Mouse (Mus musculus): ENCODE measurements around the gene Pcdh8. TPM values are rescaled to one million over a fixed set of nuclear protein-coding genes. Genes with fewer than 3 reads are reported as not detected.

Pcdh8 gene
- polyA plus RNA-seq (2021): 0.50 TPM

DNA sequence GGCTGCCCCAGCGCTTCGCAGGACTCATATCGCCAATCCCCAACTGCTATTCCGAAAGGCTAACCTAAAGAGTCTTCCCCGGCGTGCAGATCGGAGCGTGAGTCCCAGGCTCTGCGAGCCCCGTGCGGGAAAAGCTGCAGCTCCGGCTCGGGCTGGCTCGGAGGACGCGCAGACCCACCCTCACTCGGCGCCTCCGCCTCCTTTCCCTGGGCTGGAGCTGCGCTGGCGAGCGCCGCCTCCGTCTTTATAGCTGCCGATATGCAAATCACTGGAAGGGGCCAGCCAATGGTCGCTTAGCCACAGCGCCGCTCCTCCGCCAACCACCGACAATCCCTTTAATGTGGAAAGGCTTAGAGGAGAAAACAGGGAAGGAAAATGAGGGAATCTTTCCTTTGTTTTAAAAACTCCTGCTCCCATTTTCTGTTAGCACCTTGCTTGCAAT lies at the start of gene Pcdh8:
Pcdh8 (minus strand) TSS at position 219 of the 442 bp plus-strand sequence.
- ChIA-PET CTCF (no interaction called here), POLR2A (interaction anchor here (1.1 to 1.2 kb wide), 2 partner anchors 11 to 58 kb away, joined by 3 read pairs; no protein-coding TSS in a partner anchor)
- in situ Hi-C loops (cut with MboI; ENCODE audit: low pct_unique_long_range_greater_than_20kb): no loop called here
- DNase-seq (ENCODE audit: low read depth, low spot score) (no peak), ATAC-seq (peak; percentile 83)
- TF ChIP-seq CTCF (IDR thresholded peaks at IDR 0.05): no peak
- H3K27me3 ChIP-seq: peaks cover 78% of the 10 kb centered on the region

DNA sequence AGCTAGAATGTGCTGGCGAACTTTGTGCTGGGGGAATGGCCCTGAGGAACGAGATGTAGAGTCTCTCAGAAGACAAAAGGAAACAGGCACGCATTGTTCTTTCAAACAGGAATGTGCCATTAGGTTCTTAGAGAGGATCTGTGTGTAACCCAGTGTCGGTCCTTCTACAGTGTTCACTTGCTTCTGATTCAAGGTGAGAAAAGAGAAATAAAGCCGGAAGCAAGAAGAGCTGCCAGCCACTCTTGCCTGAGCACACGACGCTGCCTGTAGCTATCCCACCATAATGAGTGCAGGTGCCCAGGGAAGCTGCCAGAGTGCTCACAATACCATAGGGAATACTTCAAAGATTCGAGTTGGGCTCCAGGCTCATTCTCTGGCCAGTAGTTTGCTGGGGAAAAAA lies 43.6 kb upstream of the Pcdh8 start:
- no peak for TF ChIP-seq CTCF (IDR thresholded peaks at IDR 0.05)
- ChIA-PET CTCF (interaction anchor here (0.9 to 1.2 kb wide), 2 partner anchors 10 to 14 kb away, joined by 3 to 4 read pairs; no protein-coding TSS in a partner anchor), POLR2A (no interaction called here)
- ATAC-seq (no peak), DNase-seq (ENCODE audit: low read depth, low spot score) (no peak)
- H3K27me3 ChIP-seq: peaks cover 43% of the 10 kb centered on the region
- in situ Hi-C loops (cut with MboI; ENCODE audit: low pct_unique_long_range_greater_than_20kb): no loop called here

DNA sequence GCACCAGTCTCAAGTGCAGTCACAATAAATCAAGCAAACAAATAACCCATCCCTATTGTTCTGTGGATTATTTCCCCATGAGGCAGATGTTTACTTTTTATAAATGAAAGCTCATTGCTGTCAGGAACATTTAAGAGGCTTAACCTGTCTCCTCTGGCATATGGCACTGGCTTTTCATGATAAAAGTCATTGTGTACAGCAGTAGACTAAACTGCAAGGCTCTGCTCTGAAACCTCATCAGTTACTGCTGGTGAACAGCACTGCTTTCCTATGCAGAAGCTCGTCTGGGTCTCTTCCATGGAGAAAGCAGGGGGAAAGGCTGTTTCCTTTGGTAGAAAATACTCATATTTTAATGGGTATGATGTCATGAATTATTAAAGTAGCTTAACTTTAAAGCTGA lies 43.0 kb upstream of the Pcdh8 start:
- no peak for ATAC-seq
- H3K27me3 ChIP-seq: peaks cover 43% of the 10 kb centered on the region
- ChIA-PET CTCF (interaction anchor here (1.2 kb wide), 1 partner anchor 10 kb away, joined by 4 read pairs; no protein-coding TSS in a partner anchor), POLR2A (no interaction called here)
- no peak for DNase-seq (ENCODE audit: low read depth, low spot score)
- in situ Hi-C loops (cut with MboI; ENCODE audit: low pct_unique_long_range_greater_than_20kb): no loop called here
- no peak for TF ChIP-seq CTCF (IDR thresholded peaks at IDR 0.05)

DNA sequence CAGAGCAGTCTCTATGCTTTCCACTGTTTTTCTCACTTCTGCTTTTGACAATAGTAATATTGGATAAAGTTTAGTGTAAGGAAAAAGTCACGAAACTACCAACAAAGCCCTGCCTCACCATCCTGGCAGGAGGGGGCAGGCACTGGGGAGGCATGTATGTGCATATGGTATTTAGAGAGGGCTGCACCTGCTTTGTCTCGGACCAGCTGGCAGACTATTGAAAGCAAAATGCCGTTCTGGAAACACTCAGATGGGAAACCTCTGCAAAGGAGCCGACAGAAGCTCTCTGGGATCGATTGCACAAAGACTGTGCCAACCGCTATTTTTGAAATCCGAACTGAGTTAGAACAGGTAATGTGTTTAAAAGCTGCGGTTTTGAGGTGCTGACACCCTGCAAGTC lies 22.1 kb upstream of the Pcdh8 start:
- in situ Hi-C loops (cut with MboI; ENCODE audit: low pct_unique_long_range_greater_than_20kb): no loop called here
- peaks cover 34% of the 10 kb centered on the region for H3K27me3 ChIP-seq
- TF ChIP-seq CTCF (IDR thresholded peaks at IDR 0.05): no peak
- ChIA-PET POLR2A (no interaction called here), CTCF (no interaction called here)
- ATAC-seq: no peak
- no peak for DNase-seq (ENCODE audit: low read depth, low spot score)

DNA sequence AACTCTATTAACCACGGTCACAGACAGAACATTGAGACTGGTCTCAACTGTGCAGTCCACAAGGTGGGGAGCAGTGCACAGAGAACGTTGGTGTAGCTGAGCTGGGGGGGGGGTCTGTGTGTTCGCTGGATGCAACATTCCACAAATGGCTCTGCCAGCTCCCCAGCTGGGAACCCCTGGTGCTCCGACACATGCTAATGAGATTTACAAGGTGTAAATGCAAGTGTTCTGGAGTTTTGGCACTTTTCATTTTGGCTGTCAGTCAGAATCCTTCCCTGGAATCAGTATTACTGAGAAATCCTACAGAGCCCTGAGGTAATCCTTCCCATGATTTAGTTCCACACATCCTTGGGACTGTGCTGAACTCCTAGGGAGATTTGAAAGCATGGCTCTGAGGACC lies 18.4 kb upstream of the Pcdh8 start:
- DNase-seq (ENCODE audit: low read depth, low spot score) (no peak), ATAC-seq (no peak)
- POLR2A ChIA-PET: no interaction called here
- CTCF ChIA-PET: no interaction called here
- in situ Hi-C loops (cut with MboI; ENCODE audit: low pct_unique_long_range_greater_than_20kb): no loop called here
- no peak for TF ChIP-seq CTCF (IDR thresholded peaks at IDR 0.05)
- peaks cover 42% of the 10 kb centered on the region for H3K27me3 ChIP-seq

DNA sequence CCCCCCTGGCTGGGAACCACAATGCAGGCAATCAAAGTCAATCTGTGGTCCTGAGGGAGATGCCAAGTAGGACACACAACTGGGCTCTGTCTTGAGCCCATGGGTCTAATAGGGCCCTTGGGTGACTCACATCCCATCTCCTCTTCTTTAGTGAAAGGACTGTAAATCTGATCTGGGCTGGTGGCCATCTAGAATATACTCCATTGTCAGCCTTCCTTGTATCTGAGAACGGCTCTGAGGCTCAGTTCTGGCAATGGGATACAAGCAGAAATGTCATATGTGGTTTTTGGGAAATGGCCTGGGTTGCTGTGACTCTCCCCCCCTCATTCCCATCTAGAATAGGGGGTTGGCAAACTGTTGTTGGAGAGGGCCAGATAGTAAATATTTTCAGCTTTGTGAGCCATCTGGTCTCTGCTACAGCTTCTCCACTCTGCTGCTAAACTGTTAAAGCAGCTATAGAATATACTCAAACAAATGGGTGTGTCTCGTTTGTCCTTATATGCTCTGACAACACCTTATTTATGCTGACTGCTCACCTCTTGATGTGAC lies 17.6 kb upstream of the Pcdh8 start:
- in situ Hi-C loops (cut with MboI; ENCODE audit: low pct_unique_long_range_greater_than_20kb): no loop called here
- POLR2A ChIA-PET: no interaction called here
- DNase-seq (ENCODE audit: low read depth, low spot score): no peak

DNA sequence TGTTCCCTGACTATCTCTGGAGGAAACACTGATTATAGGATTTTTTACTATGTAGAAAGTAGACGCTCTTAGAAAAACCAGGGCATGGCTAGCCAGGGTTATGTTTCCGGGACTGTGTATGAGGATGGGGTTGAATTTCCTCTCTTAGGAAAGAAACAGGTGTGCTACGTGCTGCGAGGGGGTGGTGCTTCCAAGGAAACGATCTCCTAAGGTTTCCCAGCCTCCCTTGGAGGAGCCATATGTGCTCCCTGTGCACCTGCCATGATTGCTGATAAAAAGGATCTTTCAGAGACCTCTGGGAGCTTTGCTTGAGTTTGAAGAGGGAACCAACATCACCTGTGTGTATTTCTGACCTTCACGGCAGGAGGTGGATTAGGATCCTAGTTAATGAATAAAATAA lies 16.8 kb upstream of the Pcdh8 start:
- CTCF ChIA-PET: no interaction called here
- in situ Hi-C loops (cut with MboI; ENCODE audit: low pct_unique_long_range_greater_than_20kb): no loop called here
- DNase-seq (ENCODE audit: low read depth, low spot score) (no peak), ATAC-seq (no peak)
- POLR2A ChIA-PET: no interaction called here
- H3K27me3 ChIP-seq: peaks cover 36% of the 10 kb centered on the region
- TF ChIP-seq CTCF (IDR thresholded peaks at IDR 0.05): no peak

More for the DNA sequence above, 17.6 kb upstream of the Pcdh8 start:
- TF ChIP-seq CTCF (IDR thresholded peaks at IDR 0.05): no peak
- ATAC-seq: no peak
- CTCF ChIA-PET: no interaction called here
- H3K27me3 ChIP-seq: peaks cover 40% of the 10 kb centered on the region

DNA sequence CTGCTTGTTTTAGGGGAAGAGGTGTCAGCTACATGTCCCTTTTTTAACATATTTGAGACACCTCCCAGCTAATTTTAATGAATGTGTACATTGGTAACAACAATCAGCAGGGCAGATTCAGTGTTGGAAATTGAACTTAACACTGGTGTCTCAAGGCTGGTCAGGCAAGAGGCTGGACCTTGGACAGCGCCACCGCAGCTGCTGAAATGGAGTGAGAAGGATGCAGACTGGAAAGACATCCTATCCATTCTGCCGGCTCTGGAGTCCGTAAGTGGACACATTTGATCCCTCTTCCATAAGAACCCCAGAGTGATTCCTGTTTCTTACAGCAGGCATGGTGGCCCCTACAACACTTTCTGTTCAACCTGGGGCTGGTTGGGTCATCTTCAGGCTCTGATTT lies 14.3 kb upstream of the Pcdh8 start:
- POLR2A ChIA-PET: no interaction called here
- CTCF ChIA-PET: no interaction called here
- DNase-seq (ENCODE audit: low read depth, low spot score) (no peak), ATAC-seq (no peak)
- peaks cover 28% of the 10 kb centered on the region for H3K27me3 ChIP-seq
- no peak for TF ChIP-seq CTCF (IDR thresholded peaks at IDR 0.05)
- in situ Hi-C loops (cut with MboI; ENCODE audit: low pct_unique_long_range_greater_than_20kb): no loop called here

DNA sequence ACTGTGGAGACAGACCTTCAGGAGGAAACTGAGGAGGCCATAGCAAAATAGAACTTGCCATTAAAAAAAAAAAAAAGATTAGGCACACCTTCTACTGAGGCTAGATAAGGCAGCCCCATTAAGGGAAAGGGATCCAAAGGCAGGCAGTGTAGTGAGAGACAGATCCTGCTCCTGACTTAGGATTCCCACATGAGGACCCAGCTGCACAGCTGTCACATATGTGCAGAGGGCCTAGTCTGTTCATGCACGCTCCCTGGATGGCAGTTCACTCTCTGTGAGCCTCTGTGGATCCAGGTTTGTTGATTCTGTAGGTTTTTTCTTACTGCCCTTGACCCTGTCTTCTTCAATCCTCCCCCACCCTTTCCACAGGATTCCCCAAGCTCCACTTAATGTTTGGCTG lies 9.8 kb upstream of the Pcdh8 start:
- no peak for DNase-seq (ENCODE audit: low read depth, low spot score)
- no peak for TF ChIP-seq CTCF (IDR thresholded peaks at IDR 0.05)
- in situ Hi-C loops (cut with MboI; ENCODE audit: low pct_unique_long_range_greater_than_20kb): no loop called here
- no peak for ATAC-seq
- ChIA-PET CTCF (no interaction called here), POLR2A (no interaction called here)
- H3K27me3 ChIP-seq: peaks cover 49% of the 10 kb centered on the region

DNA sequence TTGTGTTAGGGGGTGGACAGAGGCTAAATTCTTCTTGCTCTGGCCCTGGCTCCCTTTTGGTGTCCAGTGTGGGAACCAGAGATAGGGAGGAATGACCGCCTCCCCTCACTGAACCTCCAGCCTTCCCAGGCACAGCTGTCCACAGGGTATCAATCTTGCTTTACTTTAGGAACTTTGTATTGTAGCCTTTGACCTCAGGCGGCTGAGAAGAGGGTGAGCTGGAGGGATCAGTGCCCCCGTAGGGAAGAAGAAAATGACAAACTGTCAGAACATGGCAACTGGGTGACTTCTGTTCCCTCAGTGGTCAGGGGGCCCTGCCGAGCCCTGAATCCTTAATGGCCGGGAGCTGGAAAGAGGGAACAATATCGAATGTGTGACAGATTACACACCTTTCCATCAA lies 9.2 kb upstream of the Pcdh8 start:
- no peak for ATAC-seq
- in situ Hi-C loops (cut with MboI; ENCODE audit: low pct_unique_long_range_greater_than_20kb): no loop called here
- peaks cover 47% of the 10 kb centered on the region for H3K27me3 ChIP-seq
- ChIA-PET CTCF (no interaction called here), POLR2A (no interaction called here)
- no peak for TF ChIP-seq CTCF (IDR thresholded peaks at IDR 0.05)
- DNase-seq (ENCODE audit: low read depth, low spot score): no peak

DNA sequence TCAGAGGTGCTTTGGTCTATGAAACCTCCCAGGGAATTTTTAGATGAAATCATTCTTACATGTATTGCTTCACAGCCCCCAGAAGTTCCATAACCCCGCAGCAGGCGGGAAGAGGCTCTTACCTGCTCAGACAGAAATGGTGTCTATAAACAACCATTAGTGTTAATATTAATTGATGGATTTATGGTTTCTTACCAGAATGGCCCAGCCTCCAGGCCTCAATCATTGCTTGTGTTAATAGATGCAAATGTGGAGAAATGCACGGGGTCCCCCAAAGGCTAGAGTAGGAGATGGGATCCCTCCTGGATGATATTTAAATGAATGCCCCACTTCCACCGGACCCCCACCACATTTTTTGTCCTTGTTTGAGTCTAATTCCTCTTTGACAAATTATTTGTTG lies 8.7 kb upstream of the Pcdh8 start:
- no peak for ATAC-seq
- no peak for DNase-seq (ENCODE audit: low read depth, low spot score)
- in situ Hi-C loops (cut with MboI; ENCODE audit: low pct_unique_long_range_greater_than_20kb): no loop called here
- ChIA-PET POLR2A (no interaction called here), CTCF (no interaction called here)
- no peak for TF ChIP-seq CTCF (IDR thresholded peaks at IDR 0.05)
- peaks cover 51% of the 10 kb centered on the region for H3K27me3 ChIP-seq
